Mouse (Mus musculus) megakaryocyte, adult 5-6 weeks (primary cell): ENCODE data around the gene Tmem167b. TPM values are rescaled to one million over a fixed set of nuclear protein-coding genes. Genes with fewer than 3 reads are reported as not detected.

Experiments
- ATAC-seq: 2 replicates; pipeline ENCODE4 v1.8.0; 2016; ENCODE audit warnings: mild to moderate bottlenecking, inconsistent platforms; ENCODE audit not compliant: poor library complexity, severe bottlenecking
- total RNA-seq, 2 experiments: library from RNA; stranded (forward) in 1 of 2; stranded (reverse) in 1 of 2; fragments of 153-499, 151-499 nt in 1 of 2; fragments of 221-1000, 200-1000 nt in 1 of 2; gene quantifications; 2 replicates each; pipeline versions ENCODE4 v1.2.3 to v1.2.4; 2015 to 2017

The Tmem167b gene
- total RNA-seq, 2 experiments from 2014 or later: 16.5 to 45.9 TPM

GRCm38 (mm10) chr3:108537303-108537702 is 25.0 kb downstream of the Tmem167b start:
- peak; percentile 93 for ATAC-seq

GRCm38 (mm10) chr3:108536517-108537260 is 25.6 kb downstream of the Tmem167b start, which contains the start of gene 5330417C22Rik:
5330417C22Rik (minus strand) TSS chr3:108536536.
- ATAC-seq: peak; percentile 73

- ATAC-seq: no peak
Observed at GRCm38 (mm10) chr3:108535896-108536516, 26.3 kb downstream of the Tmem167b start.

GRCm38 (mm10) chr3:108533951-108534350 is 28.3 kb downstream of the Tmem167b start, which contains the start of gene 1700013F07Rik:
1700013F07Rik (plus strand) TSS chr3:108534150.
- ATAC-seq: no peak

GRCm38 (mm10) chr3:108533114-108533885 is 29.0 kb downstream of the Tmem167b start:
- ATAC-seq: no peak

GRCm38 (mm10) chr3:108528489-108528888 is 33.8 kb downstream of the Tmem167b start:
- no peak for ATAC-seq

GRCm38 (mm10) chr3:108523415-108523814 is 38.9 kb downstream of the Tmem167b start:
- ATAC-seq: no peak

GRCm38 (mm10) chr3:108518276-108518675 is 44.0 kb downstream of the Tmem167b start:
- no peak for ATAC-seq

GRCm38 (mm10) chr3:108513465-108513864 is 48.8 kb downstream of the Tmem167b start:
- ATAC-seq: no peak

GRCm38 (mm10) chr3:108510716-108511483 is 51.4 kb downstream of the Tmem167b start:
- ATAC-seq: no peak

- no peak for ATAC-seq
Observed at GRCm38 (mm10) chr3:108510156-108510555, 52.1 kb downstream of the Tmem167b start.

- ATAC-seq: peak; percentile 40
Observed at GRCm38 (mm10) chr3:108508745-108509474, 53.4 kb downstream of the Tmem167b start.

Other genes with a start within 250 kb of the Tmem167b start
- gene Mybphl, start 197.6 kb downstream of the Tmem167b start, total RNA-seq (2015): not detected in 2 replicates
- not detected in 2 replicates for gene Mybphl, start 197.6 kb downstream of the Tmem167b start, total RNA-seq (2017)
- gene Psrc1, start 178.6 kb downstream of the Tmem167b start, total RNA-seq (2015): 11.9 and 12.2 TPM in 2 replicates
- gene Psrc1, start 178.6 kb downstream of the Tmem167b start, total RNA-seq (2017): 12.8 and 15.4 TPM in 2 replicates
- gene Celsr2, start 146.9 kb downstream of the Tmem167b start, total RNA-seq (2015): 0.75 and 0.94 TPM in 2 replicates
- 0.22 and 0.81 TPM in 2 replicates for gene Celsr2, start 146.9 kb downstream of the Tmem167b start, total RNA-seq (2017)
- gene Sars, start 117.3 kb downstream of the Tmem167b start, total RNA-seq (2015): 19.2 and 19.9 TPM in 2 replicates
- gene Sars, start 117.3 kb downstream of the Tmem167b start, total RNA-seq (2017): 241 and 283 TPM in 2 replicates
- gene 1700013F07Rik, start 28.3 kb downstream of the Tmem167b start, total RNA-seq (2015): not detected in 2 replicates
- gene 1700013F07Rik, start 28.3 kb downstream of the Tmem167b start, total RNA-seq (2017): not detected in 2 replicates
- not detected in 2 replicates for gene 5330417C22Rik, start 25.9 kb downstream of the Tmem167b start, total RNA-seq (2015)
- 0.04 TPM in 1 of 2 replicates, not detected in the other for gene 5330417C22Rik, start 25.9 kb downstream of the Tmem167b start, total RNA-seq (2017)
- gene Taf13, start 9.2 kb upstream of the Tmem167b start, total RNA-seq (2015): 32.1 and 32.6 TPM in 2 replicates
- 36.8 and 37.7 TPM in 2 replicates for gene Taf13, start 9.2 kb upstream of the Tmem167b start, total RNA-seq (2017)
- 3.3 and 4.4 TPM in 2 replicates for gene Wdr47, start 28.8 kb upstream of the Tmem167b start, total RNA-seq (2015)
- gene Wdr47, start 28.8 kb upstream of the Tmem167b start, total RNA-seq (2017): 8.1 and 8.7 TPM in 2 replicates
- gene Clcc1, start 91.4 kb upstream of the Tmem167b start, total RNA-seq (2015): 30.6 and 36.6 TPM in 2 replicates
- 68.9 and 74.7 TPM in 2 replicates for gene Clcc1, start 91.4 kb upstream of the Tmem167b start, total RNA-seq (2017)
- 32.1 and 37.2 TPM in 2 replicates for gene Gpsm2, start 159.8 kb upstream of the Tmem167b start, total RNA-seq (2015)
- gene Gpsm2, start 159.8 kb upstream of the Tmem167b start, total RNA-seq (2017): 49.9 and 50.4 TPM in 2 replicates
- gene Aknad1, start 177.2 kb upstream of the Tmem167b start, total RNA-seq (2015): 0.07 TPM in 1 of 2 replicates, not detected in the other
- 0.26 TPM in 1 of 2 replicates, not detected in the other for gene Aknad1, start 177.2 kb upstream of the Tmem167b start, total RNA-seq (2017)